Mouse (Mus musculus): Measurements from ENCODE around the gene Poc1b. TPM values are rescaled to one million over a fixed set of nuclear protein-coding genes. Genes with fewer than 3 reads are reported as not detected.
"Not testable (repeated sequence)": the region's sequence is repeated elsewhere in the genome, so short reads cannot be mapped to it uniquely, and the experiment has no call there.

Poc1b gene
- polyA plus RNA-seq, 1 experiment: 9.9 TPM

- TF ChIP-seq FLI1 (IDR thresholded peaks at IDR 0.05; ENCODE audit: low read length) (no peak), GATA1 (IDR thresholded peaks at IDR 0.05; ENCODE audit: borderline replicate concordance, low read length) (no peak)
Observed at GRCm38 (mm10) chr10:99146596-99146995, 39.8 kb downstream of the Poc1b start.

GRCm38 (mm10) chr10:99150016-99150415 is 43.2 kb downstream of the Poc1b start:
- H3K4me3 ChIP-seq (replicated peaks): no peak overlapping the region
- H3K4me1 ChIP-seq: peaks cover 29% of the 10 kb centered on the region
- H3K9me3 ChIP-seq: no peaks in the 10 kb centered on the region
- no peaks in the 10 kb centered on the region for H3K27me3 ChIP-seq (replicated peaks)
- TF ChIP-seq GATA1 (IDR thresholded peaks at IDR 0.05; ENCODE audit: borderline replicate concordance, low read length): no peak
- no peak for TF ChIP-seq FLI1 (IDR thresholded peaks at IDR 0.05; ENCODE audit: low read length)
- H3K36me3 ChIP-seq (replicated peaks; ENCODE audit: low read length): peaks cover 31% of the 10 kb centered on the region

More at GRCm38 (mm10) chr10:99146596-99146995, 39.8 kb downstream of the Poc1b start:
- Histone ChIP-seq H3K27me3 (replicated peaks) (no peaks in the 10 kb centered on the region), H3K9me3 (no peaks in the 10 kb centered on the region), H3K36me3 (replicated peaks; ENCODE audit: low read length) (peaks cover 30% of the 10 kb centered on the region), H3K4me3 (replicated peaks) (no peak overlapping the region), H3K4me1 (peaks cover 21% of the 10 kb centered on the region)

- Histone ChIP-seq H3K36me3 (replicated peaks; ENCODE audit: low read length) (peaks cover 26% of the 10 kb centered on the region), H3K4me1 (peaks cover 29% of the 10 kb centered on the region), H3K9me3 (no peaks in the 10 kb centered on the region), H3K27me3 (replicated peaks) (no peaks in the 10 kb centered on the region), H3K4me3 (replicated peaks) (no peak overlapping the region)
- TF ChIP-seq FLI1 (IDR thresholded peaks at IDR 0.05; ENCODE audit: low read length) (no peak), GATA1 (IDR thresholded peaks at IDR 0.05; ENCODE audit: borderline replicate concordance, low read length) (no peak)
Observed at GRCm38 (mm10) chr10:99151580-99151979, 44.7 kb downstream of the Poc1b start.

DNA sequence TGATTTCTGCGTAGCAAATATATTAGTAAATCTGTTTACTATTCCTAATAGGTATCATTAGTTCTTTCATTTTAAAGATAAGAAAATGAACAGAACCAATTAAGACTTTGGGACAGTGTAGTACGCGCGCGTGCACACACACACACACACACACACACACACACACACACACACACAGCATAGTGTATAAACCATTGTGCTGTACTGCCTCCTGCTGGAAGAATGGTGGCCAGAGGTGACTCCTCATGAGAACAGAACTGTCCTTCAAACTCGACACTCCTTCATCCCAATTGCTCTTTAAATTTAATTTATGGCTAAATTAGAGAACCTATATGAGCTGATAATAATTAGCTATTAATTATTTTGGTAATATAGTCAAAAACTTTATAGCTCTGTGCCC is 45.2 kb downstream of the Poc1b start:
- H3K4me3 ChIP-seq (replicated peaks): no peak overlapping the region
- no peak for TF ChIP-seq FLI1 (IDR thresholded peaks at IDR 0.05; ENCODE audit: low read length)
- no peak for TF ChIP-seq GATA1 (IDR thresholded peaks at IDR 0.05; ENCODE audit: borderline replicate concordance, low read length)
- peaks cover 29% of the 10 kb centered on the region for H3K4me1 ChIP-seq
- no peaks in the 10 kb centered on the region for H3K9me3 ChIP-seq
- peaks cover 30% of the 10 kb centered on the region for H3K36me3 ChIP-seq (replicated peaks; ENCODE audit: low read length)
- no peaks in the 10 kb centered on the region for H3K27me3 ChIP-seq (replicated peaks)

DNA sequence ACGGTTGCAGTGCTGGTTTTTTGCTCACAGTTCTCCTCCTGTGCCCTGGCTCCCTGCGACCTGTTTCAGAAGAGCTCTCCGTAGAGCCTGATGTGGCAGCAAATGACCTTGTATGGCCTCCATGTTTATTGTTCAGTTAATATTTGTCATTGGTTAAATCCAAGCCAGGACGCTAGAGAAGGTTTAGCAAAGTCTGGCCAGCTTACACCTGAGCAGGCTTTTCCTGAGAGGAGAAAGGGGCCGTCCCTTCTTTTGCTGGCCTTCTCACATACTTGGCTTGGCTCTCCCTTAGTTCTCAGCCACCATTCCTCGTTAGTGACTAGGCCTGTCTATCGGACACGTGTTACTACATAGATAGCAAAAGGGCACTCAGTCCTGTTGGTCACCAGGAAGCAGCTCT is 47.8 kb downstream of the Poc1b start:
- no peaks in the 10 kb centered on the region for H3K9me3 ChIP-seq
- H3K36me3 ChIP-seq (replicated peaks; ENCODE audit: low read length): peaks cover 34% of the 10 kb centered on the region
- no peak overlapping the region for H3K4me3 ChIP-seq (replicated peaks)
- H3K27me3 ChIP-seq (replicated peaks): no peaks in the 10 kb centered on the region
- TF ChIP-seq GATA1 (IDR thresholded peaks at IDR 0.05; ENCODE audit: borderline replicate concordance, low read length) (no peak), FLI1 (IDR thresholded peaks at IDR 0.05; ENCODE audit: low read length) (no peak)
- H3K4me1 ChIP-seq: peaks cover 28% of the 10 kb centered on the region

- Histone ChIP-seq H3K36me3 (replicated peaks; ENCODE audit: low read length) (peaks cover 44% of the 10 kb centered on the region), H3K4me1 (peaks cover 10% of the 10 kb centered on the region), H3K27me3 (replicated peaks) (no peaks in the 10 kb centered on the region), H3K9me3 (peaks cover 6% of the 10 kb centered on the region), H3K4me3 (replicated peaks) (no peak overlapping the region)
- TF ChIP-seq FLI1 (IDR thresholded peaks at IDR 0.05; ENCODE audit: low read length) (no peak), GATA1 (IDR thresholded peaks at IDR 0.05; ENCODE audit: borderline replicate concordance, low read length) (no peak)
Observed at GRCm38 (mm10) chr10:99156808-99157207, 50.0 kb downstream of the Poc1b start.

- H3K4me3 ChIP-seq (replicated peaks); H3K4me1 ChIP-seq; H3K9me3 ChIP-seq; H3K27me3 ChIP-seq (replicated peaks): not testable (repeated sequence)
- H3K36me3 ChIP-seq (replicated peaks; ENCODE audit: low read length): peaks cover 50% of the 10 kb centered on the region
Observed at GRCm38 (mm10) chr10:99157697-99158096, 50.9 kb downstream of the Poc1b start.

DNA sequence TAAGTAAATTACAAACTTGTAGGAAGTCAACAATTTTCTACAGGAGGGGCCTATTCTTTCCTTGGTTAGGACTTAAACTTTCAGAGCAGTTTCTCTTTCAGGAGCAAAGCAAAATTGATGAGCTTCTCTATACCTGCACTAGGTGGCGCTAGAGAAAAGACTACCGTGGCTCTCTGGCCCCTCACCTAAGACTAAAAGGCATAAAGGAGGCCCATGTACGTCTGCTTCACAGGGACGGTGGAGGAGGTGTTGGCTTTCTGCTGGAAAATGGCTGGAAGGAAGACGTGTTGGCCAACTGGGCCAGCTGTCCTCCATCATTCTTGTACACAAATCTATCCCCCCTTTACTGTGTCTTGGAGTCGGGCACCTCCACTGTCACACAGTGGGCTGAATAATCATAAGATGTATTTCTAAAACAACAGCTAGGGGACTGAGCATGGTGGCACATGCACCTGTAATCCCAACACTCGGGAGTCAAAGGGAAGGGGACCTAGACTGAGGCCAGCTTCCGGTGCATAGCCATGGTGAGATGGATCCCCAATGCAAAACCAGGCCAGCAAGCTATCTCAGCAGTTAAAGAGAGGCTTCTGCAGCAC is 55.2 kb downstream of the Poc1b start:
- Histone ChIP-seq H3K36me3 (replicated peaks; ENCODE audit: low read length) (peaks cover 30% of the 10 kb centered on the region), H3K4me3 (replicated peaks) (no peak overlapping the region), H3K4me1 (peaks cover 25% of the 10 kb centered on the region), H3K27me3 (replicated peaks) (no peaks in the 10 kb centered on the region), H3K9me3 (peaks cover 6% of the 10 kb centered on the region)
- no peak for TF ChIP-seq FLI1 (IDR thresholded peaks at IDR 0.05; ENCODE audit: low read length)
- TF ChIP-seq GATA1 (IDR thresholded peaks at IDR 0.05; ENCODE audit: borderline replicate concordance, low read length): no peak

- peaks cover 25% of the 10 kb centered on the region for H3K4me1 ChIP-seq
- no peak overlapping the region for H3K4me3 ChIP-seq (replicated peaks)
- H3K36me3 ChIP-seq (replicated peaks; ENCODE audit: low read length): peaks cover 26% of the 10 kb centered on the region
- peaks cover 6% of the 10 kb centered on the region for H3K9me3 ChIP-seq
- H3K27me3 ChIP-seq (replicated peaks): no peaks in the 10 kb centered on the region
- no peak for TF ChIP-seq FLI1 (IDR thresholded peaks at IDR 0.05; ENCODE audit: low read length)
Observed at GRCm38 (mm10) chr10:99163002-99163401, 56.2 kb downstream of the Poc1b start.

DNA sequence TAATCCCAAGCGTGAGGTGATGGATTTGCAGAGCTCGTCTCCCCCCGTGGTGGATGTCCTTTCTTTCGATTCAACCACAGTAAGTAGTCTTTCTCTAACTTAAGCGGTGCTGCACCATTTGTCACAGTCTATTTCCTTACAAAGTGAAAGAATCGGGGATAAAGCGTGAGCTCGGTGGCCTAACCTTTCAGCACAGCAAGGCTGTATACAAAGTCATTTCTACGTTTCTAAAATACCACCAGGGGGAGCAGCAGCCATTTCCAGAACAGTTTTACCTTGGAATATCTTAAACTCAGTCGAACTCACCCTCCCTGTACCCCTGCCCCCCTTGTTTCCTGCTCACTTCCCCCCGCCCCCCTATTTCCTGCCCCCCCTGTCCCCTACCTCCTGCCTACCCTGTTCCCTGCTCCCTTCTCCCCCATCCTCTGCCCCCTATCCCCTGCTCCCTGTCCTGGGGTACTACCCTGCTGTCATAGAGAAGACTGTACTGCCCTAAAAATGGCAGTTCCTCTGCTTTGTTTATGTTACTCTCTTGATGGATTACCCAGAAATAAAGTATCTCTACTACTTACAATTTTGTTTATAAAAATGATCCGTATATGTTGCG is 58.1 kb downstream of the Poc1b start:
- peaks cover 45% of the 10 kb centered on the region for H3K4me1 ChIP-seq
- no peak for TF ChIP-seq FLI1 (IDR thresholded peaks at IDR 0.05; ENCODE audit: low read length)
- TF ChIP-seq GATA1 (IDR thresholded peaks at IDR 0.05; ENCODE audit: borderline replicate concordance, low read length): no peak
- H3K27me3 ChIP-seq (replicated peaks): no peaks in the 10 kb centered on the region
- H3K4me3 ChIP-seq (replicated peaks): peak overlapping the region; percentile 10
- peaks cover 4% of the 10 kb centered on the region for H3K9me3 ChIP-seq
- peaks cover 15% of the 10 kb centered on the region for H3K36me3 ChIP-seq (replicated peaks; ENCODE audit: low read length)
